Mouse (Mus musculus) 3T3-L1 (cell line): Measurements from ENCODE around the gene Col6a2.
A peak's percentile ranks its signal among the peaks of the same experiment; 100 is the strongest.

ENCODE experiments used
- DNase-seq: peaks from one replicate; pipeline ENCODE4 v3.0.0-alpha.2; 2015; ENCODE audit warnings: low read depth, low spot score

Gene Col6a2

GRCm38 (mm10) chr10:76636026-76636425 is 12.6 kb upstream of the Col6a2 start:
- peak; percentile 73 for DNase-seq

GRCm38 (mm10) chr10:76634584-76634983 is 11.2 kb upstream of the Col6a2 start:
- DNase-seq: no peak

GRCm38 (mm10) chr10:76634094-76634571 is 10.7 kb upstream of the Col6a2 start:
- peak; percentile 75 for DNase-seq

DNA sequence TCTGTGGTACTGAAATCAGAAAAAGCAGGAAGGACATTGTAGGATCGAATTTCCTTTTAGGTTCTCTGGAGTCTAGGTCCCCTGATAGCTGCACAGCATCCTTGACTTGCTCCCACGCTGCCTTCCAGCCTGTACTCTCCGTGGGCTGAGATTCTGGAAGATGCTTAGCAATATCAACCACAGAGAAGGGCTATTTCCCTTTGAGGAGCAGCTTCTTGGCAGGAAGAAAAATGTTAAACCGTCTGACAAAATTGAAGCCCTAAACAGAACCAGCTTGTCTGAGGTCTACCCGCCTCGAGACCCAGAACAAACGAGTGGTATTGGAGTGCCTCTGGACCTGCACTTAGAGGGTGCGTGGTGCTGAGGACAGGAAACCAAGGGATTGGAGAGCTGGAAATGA is 9.2 kb upstream of the Col6a2 start:
- DNase-seq: no peak

- DNase-seq: no peak
Observed at GRCm38 (mm10) chr10:76630657-76631056, 7.2 kb upstream of the Col6a2 start.

DNA sequence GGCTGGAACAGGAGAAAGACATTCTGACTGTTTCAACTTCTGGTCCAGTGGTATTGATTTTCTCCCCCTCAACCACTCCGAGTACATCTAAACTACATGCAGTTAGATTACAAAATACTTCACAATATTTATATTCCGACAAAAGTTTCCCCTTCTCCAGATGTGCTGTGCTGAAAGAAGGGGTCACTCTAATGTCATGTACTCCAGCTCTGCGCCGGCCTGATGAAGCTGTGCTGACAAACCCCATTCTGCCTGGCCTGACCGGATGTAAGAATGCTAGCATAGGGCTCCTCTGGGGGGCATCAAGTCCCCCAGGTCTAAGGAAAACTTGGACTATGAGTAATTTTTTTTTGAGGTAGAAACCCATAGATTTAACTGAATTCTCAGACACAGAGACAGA is 4.3 kb upstream of the Col6a2 start:
- no peak for DNase-seq

DNA sequence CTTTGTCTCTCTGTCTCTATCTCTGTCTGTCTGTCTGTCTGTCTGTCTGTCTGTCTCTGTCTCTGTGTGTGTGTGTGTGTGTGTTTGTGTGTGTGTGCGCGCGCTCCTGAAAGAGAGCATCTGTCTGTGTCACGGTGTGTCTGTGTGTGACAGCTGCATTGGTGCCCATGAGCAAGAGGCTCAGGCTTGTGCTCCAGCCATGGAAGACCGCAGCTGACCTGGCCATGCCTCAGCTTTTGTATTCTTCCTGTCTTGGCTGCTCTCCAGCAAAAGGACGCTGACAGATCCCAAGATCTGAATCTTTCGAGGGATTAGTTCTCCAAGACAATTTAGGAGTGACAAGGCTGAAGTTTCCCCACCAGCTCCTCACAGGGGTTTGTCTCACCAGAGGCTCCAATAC is 1.5 kb upstream of the Col6a2 start:
- no peak for DNase-seq

DNA sequence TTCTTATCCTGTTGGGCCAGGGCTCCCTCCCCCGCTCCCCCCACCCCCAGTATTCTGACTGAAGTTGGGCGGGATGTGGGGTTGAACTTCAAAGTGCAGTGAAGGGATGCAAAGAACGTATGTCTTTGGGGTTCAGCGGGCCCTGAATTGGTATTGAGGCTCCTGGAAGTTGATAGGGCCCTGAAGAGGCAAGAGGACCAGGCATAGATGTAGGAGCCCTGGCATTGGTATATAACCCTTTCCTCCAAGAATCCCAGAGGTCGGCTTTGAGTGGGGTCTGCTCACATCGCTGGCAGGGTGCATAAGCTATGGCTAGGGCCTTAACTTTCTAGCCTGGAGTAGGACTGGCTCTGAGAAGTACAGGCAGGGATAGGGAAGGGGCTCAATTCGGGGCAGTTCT is 304 bp upstream of the Col6a2 start:
- no peak for DNase-seq

GRCm38 (mm10) chr10:76622411-76622810 is 1.0 kb downstream of the Col6a2 start:
- no peak for DNase-seq

DNA sequence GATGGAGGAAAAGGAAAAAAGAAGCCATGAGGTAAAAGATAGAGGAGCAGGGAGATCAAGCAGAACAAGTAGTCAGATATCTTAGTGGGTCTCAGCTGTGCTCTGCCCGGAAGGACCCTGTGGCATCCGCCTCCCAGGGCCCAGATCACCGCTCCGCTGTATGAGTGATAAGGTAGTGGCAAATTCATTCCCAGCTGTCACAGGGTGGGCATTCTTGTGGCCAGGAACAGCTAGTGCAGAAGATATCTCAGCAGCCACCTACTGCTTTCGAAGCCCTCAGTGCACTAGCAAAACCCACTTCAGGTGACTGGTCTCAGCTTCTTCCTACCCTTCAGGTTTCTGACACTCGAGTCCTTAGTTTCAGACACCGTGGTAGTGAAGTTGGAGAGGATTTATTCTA is 11.0 kb downstream of the Col6a2 start:
- DNase-seq: no peak

DNA sequence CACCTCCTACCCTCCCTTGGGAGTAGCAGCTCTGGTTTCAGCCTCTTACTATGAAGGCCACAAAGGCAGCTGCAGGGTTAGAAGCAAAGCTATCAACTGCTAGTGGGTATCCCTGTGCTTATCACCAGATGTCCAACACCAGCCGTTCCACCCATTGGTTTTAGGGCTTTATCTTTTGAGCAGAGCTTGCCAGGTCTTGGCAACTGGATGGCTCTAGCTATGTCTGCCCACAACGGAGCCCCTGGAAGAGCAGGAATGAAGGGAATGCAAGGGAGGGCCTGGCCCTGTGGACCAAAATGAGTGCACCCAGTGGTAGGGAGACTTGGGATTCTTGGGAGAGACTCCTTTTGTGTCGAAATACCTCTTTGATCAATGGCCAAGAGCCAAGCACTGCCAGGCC is 20.7 kb downstream of the Col6a2 start:
- no peak for DNase-seq

DNA sequence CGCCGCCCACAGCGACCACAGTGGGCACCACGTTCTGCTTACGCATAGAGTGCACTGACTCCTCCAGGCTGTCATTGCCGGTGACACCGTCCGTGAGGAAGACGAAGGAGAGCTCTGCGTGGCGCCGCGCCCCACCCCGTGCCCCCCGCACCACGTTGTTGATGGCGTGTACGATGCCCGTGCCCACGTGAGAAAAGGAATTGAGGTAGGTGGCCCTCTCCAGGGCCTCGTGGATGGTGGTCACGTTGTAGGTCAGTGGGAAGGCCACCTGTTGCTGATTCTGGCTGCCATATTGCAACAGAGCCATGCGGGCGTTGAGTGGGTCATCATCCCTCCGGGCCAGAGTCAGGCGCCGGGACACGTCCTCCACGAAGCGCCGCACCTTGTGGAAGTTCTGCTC is 27.1 kb downstream of the Col6a2 start:
- no peak for DNase-seq

GRCm38 (mm10) chr10:76590197-76590596 is 33.2 kb downstream of the Col6a2 start:
- no peak for DNase-seq

DNA sequence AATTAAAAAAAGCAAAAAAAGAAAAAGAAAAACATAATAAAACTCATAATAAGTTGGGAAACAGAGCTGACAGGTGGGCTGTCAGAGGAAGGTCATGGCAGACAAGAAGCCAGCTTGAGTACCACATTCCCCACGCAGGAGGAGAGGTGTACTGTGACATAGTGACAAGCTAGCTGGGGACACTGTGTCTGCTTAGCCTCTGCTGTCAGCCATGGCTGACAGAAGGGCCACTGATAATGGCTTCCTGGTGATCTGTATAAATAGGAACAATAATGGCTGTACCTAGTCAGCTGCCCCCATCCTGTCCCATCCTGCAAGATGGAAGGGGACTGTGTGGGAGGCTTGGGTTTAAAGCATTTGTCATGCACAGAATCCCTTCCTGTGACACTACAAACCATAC is 37.2 kb downstream of the Col6a2 start:
- DNase-seq: no peak

- no peak for DNase-seq
Observed at GRCm38 (mm10) chr10:76584138-76584537, 39.3 kb downstream of the Col6a2 start.

DNA sequence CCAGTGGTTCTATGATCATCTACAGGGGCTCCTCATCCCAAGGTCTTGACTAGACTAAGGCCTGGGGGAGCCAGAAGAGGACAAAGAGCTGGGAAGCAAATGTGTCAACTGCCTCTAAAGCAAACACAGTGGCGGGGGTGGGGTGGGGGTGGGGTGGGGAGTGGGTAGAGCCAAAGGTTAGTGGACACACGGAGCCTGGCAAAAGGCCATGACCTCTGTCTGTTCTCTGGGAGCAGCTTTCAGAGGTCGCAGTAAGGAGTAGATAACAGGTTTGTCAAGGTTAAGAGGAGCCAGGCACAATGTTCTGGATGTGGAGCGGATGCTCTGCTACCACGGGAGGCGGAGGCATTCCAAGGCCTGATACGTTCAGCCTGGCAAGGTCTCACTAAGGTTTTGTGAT is 46.5 kb downstream of the Col6a2 start:
- DNase-seq: no peak

DNA sequence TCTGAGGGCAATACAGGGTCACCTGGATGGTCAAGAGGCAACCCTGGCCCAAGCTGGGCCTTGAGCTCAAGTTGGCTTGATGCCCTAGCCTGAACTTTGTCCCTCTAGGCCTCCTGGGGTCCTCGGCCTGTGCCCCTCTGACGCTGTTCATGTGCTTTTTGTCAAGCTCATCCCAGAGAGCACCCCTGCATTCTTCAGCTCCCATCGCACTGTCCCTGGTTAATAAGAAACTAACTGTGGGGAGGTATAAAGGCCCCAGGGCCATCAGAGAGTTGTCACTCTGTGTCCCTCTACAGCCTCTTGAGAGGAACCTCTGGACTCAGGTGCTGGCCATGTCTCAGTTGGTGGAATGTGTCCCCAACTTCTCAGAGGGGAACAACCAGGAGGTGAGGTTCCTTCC is 48.1 kb downstream of the Col6a2 start, which contains the start of gene Ftcd:
Gene Ftcd (plus strand): TSS at position 275 of the 400 bp plus-strand sequence.
- no peak for DNase-seq

- no peak for DNase-seq
Observed at GRCm38 (mm10) chr10:76572151-76572550, 51.3 kb downstream of the Col6a2 start.

- DNase-seq: no peak
Observed at GRCm38 (mm10) chr10:76571070-76571469, 52.4 kb downstream of the Col6a2 start.

GRCm38 (mm10) chr10:76569996-76570685 is 53.3 kb downstream of the Col6a2 start:
- no peak for DNase-seq

GRCm38 (mm10) chr10:76561972-76562371 is 61.5 kb downstream of the Col6a2 start, which contains the start of gene Spatc1l:
TSS of gene Spatc1l (plus strand) at chr10:76562272.
- no peak for DNase-seq

- no peak for DNase-seq
Observed at GRCm38 (mm10) chr10:76554061-76554460, 69.4 kb downstream of the Col6a2 start.

GRCm38 (mm10) chr10:76551556-76551955 is 71.9 kb downstream of the Col6a2 start:
- DNase-seq: no peak

DNA sequence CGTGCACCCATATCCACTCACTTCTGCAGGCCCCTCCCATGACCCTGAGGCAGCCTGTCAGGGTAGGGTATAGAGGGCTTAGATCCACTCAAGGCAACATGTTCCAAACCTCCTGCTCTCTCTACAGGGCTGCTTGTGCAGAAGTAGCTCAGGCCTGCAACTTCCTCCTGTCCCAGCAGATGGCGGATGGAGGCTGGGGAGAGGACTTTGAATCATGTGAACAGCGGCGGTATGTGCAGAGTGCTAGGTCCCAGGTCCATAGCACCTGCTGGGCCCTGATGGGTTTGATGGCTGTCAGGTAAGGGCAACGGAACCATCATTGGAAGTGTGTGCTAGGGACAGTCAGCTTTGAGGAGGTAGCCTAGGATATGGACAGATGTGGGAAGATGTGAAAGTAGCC is 73.0 kb downstream of the Col6a2 start:
- DNase-seq: peak; percentile 29
